Mouse (Mus musculus): ENCODE measurements around the gene Naip2. TPM values are rescaled to one million over a fixed set of nuclear protein-coding genes. Genes with fewer than 3 reads are reported as not detected.

Naip2 gene
- total RNA-seq, 2 experiments from 2014 or later = 0.26 TPM

DNA sequence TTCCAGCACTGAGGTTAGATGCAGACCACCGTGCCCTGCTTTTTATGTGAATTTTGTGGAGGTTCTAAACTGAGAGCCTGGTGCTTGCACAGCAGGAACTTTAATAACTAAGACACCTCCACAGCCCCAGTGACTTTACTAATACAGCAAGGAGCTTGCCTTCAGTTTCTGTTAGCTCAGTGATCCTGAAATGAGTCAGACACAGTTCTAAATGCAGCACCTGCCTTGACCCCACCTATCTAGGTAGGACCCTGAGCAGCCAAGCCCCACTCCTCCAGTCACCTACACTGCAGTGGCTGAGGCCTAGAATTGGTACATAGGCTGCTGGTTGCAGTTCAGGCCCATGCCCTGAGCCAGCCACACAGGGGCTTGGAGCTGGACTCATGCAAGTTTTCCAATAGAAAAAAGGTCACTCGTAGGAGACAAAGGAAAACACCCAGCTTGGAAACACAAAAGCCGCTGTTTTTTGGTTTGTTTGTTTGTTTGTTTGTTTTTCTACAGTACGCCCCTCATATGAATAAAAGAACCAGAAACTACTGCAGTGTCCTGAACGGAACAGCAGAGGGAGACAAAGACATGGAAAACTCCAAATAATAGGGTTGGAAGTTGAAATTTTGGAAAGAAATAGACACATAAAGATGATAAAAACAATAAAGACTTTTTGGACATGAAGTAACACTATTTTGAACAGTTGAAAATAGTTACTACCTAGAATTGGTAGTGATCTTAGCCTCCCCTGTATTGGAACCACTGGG is 89.5 kb downstream of the Naip2 start:
- intact Hi-C loops (cut with DNase I) = no loop called here
- DNase-seq = no peak

DNA sequence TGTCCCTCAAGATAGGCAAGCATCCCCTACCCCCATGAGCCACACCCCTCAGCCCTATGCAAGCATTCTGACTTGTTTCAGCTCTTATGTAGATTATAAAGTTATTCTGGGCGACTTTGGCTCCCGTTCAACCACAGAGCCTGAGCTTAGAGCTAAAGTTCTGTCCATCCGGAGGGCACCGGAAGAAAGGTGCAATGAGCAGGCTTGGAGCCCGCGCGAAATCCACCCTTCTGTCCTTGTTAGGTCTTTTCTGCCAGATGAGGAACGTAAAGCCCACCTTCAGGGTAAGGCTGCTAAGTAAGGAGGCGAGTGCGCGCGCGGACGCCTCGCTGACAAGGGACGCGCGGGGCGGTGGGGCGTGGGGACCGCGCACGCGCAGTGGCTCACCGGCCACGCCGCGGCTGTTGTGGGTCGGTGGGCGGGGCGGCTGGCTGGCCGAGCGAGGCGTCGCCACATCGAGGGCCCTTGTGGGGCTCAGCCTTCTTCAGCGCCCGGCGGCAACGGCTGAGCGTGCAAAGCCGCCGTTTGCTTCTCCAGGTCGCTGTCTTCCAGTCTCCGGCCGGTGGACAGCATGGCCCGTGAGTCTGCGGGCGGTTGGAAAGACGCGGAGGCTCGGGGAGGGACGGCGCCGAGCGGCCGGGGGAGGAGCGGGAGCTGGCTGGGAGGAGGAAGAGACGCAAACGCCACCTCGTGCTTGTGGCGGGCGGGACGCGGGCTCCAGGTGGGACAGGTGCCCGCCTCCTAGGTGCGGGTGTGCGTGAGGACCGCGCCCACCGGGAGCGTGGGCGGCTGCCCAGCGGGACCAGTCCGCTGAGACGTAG is 94.0 kb downstream of the Naip2 start, which contains the start of gene Serf1:
Serf1 (plus strand) TSS at position 361 of the 821 bp plus-strand sequence.
- intact Hi-C loops (cut with DNase I) = no loop called here
- DNase-seq = peak; percentile 86

GRCm38 (mm10) chr13:100103748-100104254 is 98.1 kb downstream of the Naip2 start, which contains the start of gene Bdp1:
Gene Bdp1, minus strand, starts transcription at chr13:100104070.
- peak; percentile 93 for DNase-seq
- intact Hi-C loops (cut with DNase I) = no loop called here

DNA sequence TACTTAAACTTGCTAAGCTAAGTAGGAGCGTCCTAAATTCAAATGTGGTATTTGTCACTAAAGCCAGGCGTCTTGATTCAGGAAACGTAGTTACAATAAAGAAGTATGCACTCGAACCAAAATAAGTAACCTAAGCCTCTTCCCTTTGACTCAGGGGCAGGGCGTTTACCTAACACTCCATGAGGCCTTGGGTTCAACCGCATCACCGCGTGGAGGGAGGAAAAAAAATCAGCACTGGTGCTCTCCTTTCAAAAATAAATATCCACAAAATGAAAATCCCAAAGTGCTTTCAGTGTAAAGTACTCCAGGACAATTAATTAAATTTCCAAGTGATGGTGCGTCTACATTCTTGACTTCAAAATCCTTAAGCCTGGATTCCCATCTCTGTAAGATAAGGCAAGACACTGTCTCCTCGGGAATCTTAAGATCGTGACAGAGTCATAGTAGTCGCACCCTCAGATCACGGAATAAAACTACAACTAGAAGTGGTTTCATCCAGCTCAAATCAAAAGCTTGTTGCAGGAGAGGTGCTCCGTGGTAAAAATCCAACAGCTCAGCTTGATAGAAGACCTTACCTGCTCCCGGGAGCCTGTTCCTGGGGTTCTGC is 98.7 kb downstream of the Naip2 start:
- intact Hi-C loops (cut with DNase I) = no loop called here
- no peak for DNase-seq

- intact Hi-C loops (cut with DNase I) = no loop called here
- no peak for DNase-seq
Measured at GRCm38 (mm10) chr13:100098808-100099207, 103.1 kb downstream of the Naip2 start.

Other genes with a start within 250 kb of the Naip2 start
- gene Mccc2, start 186.5 kb downstream of the Naip2 start, total RNA-seq (2021) = 10 to 100 TPM; 29.1 to 34.0 TPM
- 10 to 100 TPM; 46.0 to 46.1 TPM for gene Bdp1, start 98.0 kb downstream of the Naip2 start, total RNA-seq (2021)
- gene Serf1, start 94.1 kb downstream of the Naip2 start, total RNA-seq (2021) = 100 to 1,000 TPM; 109 to 127 TPM
- gene Smn1, start 77.2 kb downstream of the Naip2 start, total RNA-seq (2021) = 10 to 100 TPM; 48.9 to 51.1 TPM
- under 1 TPM; 0.12 to 0.24 TPM for gene Naip5, start 44.2 kb upstream of the Naip2 start, total RNA-seq (2021)
- under 1 TPM; 0.20 to 0.30 TPM for gene Naip6, start 115.6 kb upstream of the Naip2 start, total RNA-seq (2021)

Measured in left cerebral cortex, postnatal 4 days (tissue).